Mouse (Mus musculus): Measurements from ENCODE around the gene Hnrnpab.

DNA sequence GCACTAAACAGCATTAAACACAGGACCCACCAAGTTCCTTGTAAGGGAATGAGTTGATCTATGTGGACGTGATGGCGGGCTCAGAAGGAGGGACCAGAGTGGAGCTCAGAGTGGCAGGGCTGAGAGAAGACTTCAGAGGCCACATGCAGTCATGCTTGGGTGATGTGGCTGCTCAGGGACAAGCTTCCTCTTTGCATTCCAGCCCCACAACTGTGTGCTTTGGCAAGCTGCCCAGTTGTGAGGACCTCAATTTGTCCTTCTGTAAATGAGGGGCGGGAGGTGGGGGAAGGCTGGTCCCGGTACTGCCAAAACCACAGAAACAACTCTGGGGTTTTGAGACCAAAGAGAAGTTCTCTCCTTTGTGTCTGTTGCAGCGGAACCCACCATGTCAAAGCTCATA lies 55.4 kb downstream of the Hnrnpab start:
- TF ChIP-seq POLR2A (IDR thresholded peaks at IDR 0.05; ENCODE audit: borderline replicate concordance, extremely low read depth, low read depth, low read length) (no peak), CTCF (IDR thresholded peaks at IDR 0.05; ENCODE audit: insufficient read depth, low read length) (no peak)
